Mouse (Mus musculus) naive thymus-derived CD4-positive, alpha-beta T cell, adult 2 months (primary cell): ENCODE results near the gene Foxp1.

Experiments
- DNase-seq: peaks from one replicate; pipeline ENCODE4 v3.0.0-alpha.2; 2011; ENCODE audit warnings: low read depth

Foxp1 gene

DNA sequence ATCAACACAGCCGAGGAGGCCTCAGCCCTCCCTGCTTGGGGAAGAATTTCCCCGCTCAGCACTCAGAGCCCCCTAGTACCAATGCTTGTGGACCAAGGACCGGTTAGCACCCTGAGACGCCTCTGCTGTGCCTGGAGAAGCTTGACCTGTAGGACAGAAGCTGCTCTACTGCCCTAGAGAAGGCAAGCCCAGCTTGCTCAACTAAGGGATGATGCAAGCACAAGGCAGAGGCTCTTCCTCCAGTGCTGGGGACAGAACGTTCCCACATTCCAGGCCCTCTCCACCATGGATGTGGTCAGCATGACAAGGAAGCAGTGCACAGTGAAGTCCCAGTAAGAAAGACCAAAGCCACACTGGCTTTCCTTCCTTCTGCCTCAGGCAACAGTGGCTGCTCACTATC, 347.1 kb downstream of the Foxp1 start:
- no peak for DNase-seq

- DNase-seq = no peak
These were observed 348.7 kb downstream of the Foxp1 start for GRCm38 (mm10) chr6:99173902-99174210.

- DNase-seq = no peak
These were observed 349.2 kb downstream of the Foxp1 start for GRCm38 (mm10) chr6:99173066-99173901.

DNA sequence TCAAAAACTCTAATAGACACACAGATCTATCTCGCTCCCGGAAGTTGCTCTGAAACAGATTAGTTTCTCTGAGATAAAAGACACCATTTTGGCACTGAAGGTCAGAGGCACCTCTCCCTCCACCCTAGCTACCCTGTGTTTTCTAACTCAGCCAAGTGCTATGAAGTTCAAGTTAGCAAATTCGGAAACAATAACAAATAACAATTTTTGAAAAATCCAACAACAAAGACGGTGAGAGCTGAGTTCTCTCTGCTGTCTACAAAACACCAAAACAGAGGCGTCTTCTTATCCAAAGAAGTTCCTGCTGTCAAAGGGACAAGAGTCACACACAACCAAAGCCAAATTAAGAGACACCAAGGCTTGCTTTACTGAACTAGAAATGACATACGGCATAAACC, 349.9 kb downstream of the Foxp1 start:
- peak; percentile 43 for DNase-seq

DNA sequence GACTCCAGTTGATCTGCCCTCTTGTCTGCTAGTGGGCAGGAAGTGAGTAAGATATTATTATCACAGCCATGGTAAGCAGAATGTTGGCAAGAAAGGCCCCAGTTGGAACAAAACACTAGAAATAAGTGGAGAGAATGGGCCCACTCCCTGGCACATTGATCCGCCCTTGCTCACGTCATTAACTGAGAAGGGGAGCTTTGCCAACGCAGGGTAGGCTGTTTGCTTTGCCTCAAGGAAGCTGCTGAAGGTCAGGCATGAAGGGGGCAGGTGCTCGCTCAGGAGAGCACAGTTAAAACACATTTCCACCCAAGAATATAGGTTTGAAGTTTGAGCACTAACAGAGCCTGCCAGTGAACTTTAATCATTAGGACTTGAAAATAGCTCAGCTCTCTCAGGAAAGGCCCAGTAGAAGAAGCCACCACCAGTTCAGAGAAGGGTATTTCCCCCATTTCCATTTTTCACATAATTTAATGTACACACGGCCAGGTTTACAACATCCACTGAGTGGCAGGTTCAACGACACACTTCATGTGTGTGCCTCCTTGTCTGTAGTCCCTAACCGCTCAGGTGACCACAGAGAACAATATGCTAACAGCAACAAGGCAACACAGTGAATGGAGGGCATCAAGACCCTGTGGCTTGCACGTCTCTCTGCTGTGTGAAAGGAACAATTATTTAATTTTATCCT, 350.5 kb downstream of the Foxp1 start:
- DNase-seq = peak; percentile 69

GRCm38 (mm10) chr6:99171281-99171825, 351.2 kb downstream of the Foxp1 start:
- DNase-seq = peak; percentile 64

- no peak for DNase-seq
These were observed 353.8 kb downstream of the Foxp1 start for GRCm38 (mm10) chr6:99168727-99169126.

- DNase-seq = no peak
These were observed 355.5 kb downstream of the Foxp1 start for GRCm38 (mm10) chr6:99167001-99167400.

GRCm38 (mm10) chr6:99166169-99166568, 356.4 kb downstream of the Foxp1 start:
- DNase-seq = no peak

GRCm38 (mm10) chr6:99164760-99165159, 357.8 kb downstream of the Foxp1 start:
- peak; percentile 28 for DNase-seq

GRCm38 (mm10) chr6:99162716-99163115, 359.8 kb downstream of the Foxp1 start:
- DNase-seq = no peak

- DNase-seq = no peak
These were observed 362.2 kb downstream of the Foxp1 start for GRCm38 (mm10) chr6:99160348-99160693.

- no peak for DNase-seq
These were observed 362.8 kb downstream of the Foxp1 start for GRCm38 (mm10) chr6:99159452-99160347.

- DNase-seq = no peak
These were observed 368.8 kb downstream of the Foxp1 start for GRCm38 (mm10) chr6:99153682-99154081.

- no peak for DNase-seq
These were observed 376.1 kb downstream of the Foxp1 start for GRCm38 (mm10) chr6:99146400-99146905.

DNA sequence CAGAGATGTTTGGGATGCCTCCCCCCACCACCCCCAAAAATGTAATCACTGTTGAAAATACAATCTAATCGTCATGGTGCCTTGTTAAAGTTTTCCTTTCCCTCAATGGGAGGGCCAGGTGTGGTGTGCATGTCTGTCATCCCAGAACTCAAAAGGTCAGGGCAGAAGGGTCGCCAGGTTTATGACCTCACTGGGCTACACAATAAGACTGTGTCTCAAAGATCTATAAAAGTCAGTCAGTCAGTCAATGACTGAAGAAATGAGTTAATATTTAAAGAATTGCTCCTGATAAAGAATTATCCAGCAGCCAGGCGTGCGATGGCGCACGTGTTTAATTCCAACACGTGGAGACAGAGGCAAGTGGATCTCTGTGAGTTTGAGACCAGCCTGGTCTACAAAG, 377.5 kb downstream of the Foxp1 start:
- no peak for DNase-seq

- DNase-seq = no peak
These were observed 378.8 kb downstream of the Foxp1 start for GRCm38 (mm10) chr6:99143756-99144036.

DNA sequence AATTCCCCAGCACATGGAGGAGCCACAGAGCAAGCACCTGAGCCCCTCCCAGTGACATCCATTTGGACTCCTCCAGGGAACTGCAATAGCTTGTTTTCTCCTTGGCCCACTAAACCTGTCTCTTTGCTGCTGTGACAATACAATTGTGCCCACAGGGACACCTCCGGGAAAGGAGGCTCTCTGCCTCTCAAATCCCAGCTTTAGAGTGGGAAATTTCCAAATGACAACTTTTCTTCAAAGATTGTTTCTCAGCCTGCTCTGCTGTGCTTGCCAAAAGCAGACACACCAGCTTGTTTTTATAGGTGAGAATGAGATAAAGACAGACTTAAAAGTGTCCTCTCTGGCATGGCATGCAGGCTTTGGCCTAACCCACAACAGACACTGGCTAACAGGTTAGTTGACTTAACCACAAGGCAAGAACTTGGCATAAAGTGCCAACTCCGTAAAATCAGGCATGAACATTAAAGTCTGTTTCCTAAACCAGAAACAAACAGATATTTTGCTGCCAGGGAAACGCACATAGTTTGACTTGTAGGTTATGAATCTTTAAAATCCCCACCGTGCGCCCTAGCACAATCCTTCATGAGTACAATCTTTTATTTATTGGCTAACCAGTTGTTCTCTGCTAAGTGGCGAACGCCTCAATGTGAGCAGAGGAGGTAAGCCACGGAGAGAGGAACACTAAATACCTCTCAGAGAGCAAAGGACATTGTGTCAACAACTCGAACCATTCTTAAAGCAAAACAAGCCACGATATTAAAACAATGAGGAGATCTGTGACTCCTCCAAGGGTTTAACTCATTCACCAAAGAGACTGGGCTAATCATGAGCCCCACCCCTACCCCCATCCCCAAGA, 379.4 kb downstream of the Foxp1 start:
- no peak for DNase-seq

DNA sequence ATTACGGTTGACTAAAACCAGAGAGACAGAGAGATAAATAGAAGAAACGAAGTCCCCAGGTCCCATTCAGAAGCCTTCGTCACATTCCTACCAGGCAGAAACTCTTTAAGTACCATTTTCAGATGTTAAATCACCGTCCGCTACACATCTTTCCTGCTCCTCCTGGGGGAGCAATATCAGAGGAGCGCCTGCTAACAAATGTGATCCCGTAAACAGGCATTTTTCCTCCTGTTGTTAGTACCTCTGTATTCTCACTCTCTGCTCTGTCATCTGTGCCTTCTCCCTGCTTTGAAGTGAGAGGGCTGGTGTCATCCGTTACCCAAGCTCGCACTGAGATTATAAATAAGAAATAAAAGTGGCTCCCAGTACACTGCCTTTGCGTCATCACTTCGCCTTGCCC, 384.5 kb downstream of the Foxp1 start:
- DNase-seq = no peak

GRCm38 (mm10) chr6:99137071-99137470, 385.4 kb downstream of the Foxp1 start:
- DNase-seq = no peak

DNA sequence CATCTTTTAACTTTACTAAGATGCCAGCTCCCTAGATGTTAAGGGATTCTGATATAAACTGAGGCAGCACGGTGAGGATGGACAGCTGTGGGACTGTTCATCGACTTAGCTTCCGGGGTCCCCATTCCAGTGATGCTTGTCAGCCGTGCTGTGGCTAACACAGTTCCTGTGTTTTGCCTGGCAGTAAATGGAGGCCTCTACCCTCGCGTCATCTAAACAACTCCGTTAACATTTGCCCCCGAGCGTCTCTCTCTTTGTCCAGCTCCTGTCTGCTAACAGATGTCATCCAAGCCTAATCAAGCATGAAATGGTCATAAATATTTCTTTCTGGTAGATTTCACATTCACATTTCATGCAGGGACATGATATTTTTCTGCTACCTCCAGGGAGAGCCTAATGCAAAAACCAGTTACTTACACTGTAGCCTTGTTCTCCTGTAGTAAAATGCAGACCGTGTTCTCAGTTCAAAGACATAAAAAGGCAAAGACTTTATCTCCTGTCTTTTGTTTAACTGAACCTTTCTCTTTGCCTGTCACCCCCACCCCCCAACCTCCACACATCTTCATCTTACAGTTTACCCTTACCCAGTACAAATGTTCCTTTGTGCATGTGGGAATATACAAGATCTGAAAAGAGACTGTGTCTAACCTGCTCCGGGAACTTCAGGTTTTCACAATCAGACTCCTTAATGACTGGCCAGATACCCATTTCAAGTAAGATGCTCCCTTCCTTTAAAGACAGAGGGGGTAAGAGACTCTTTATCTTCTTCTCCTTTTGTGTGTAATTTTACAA, 386.4 kb downstream of the Foxp1 start:
- DNase-seq = no peak
